Comparison of ENCODE assay signal across 9 mouse cellular contexts in genomic region chr19:12796328-12796931, GRCm38 (mm10). TPM values are rescaled to one million over a fixed set of nuclear protein-coding genes. Genes with fewer than 3 reads are reported as not detected.
A peak's percentile ranks its signal among the peaks of the same experiment; 100 is the strongest.
DNase-seq lines count a peak whose midpoint lies in the region; ATAC-seq and TF ChIP-seq lines count a peak whose summit lies in the region.
"Had no signal": no experiment of that assay in that cellular context is flagged by ENCODE, and none has a peak within 500 bp of the region (broad histone marks: within the 10 kb centered on the region; RNA-seq: fewer than 3 reads in every experiment).

No protein-coding gene starts in this region.

- peak overlapping the region; percentile 71 for H3K4me2 ChIP-seq in embryonic facial prominence, embryonic 13.5 days
- H3K4me2 ChIP-seq in midbrain, embryonic 15.5 days: peak overlapping the region; percentile 76

- WGBS in embryonic facial prominence, embryonic 13.5 days: under 1% methylated on average over 29 of the region's 29 CpGs
- WGBS in midbrain, embryonic 15.5 days: under 1% methylated on average over 29 of the region's 29 CpGs

- no peaks in the 10 kb centered on the region for H3K9me3 ChIP-seq in embryonic facial prominence, embryonic 13.5 days
- H3K9me3 ChIP-seq in midbrain, embryonic 15.5 days: no peaks in the 10 kb centered on the region

- TF ChIP-seq CTCF in C2C12 (IDR thresholded peaks at IDR 0.05; ENCODE audit: control insufficient read depth, insufficient read depth, insufficient read length): no peak

- DNase-seq in MEL-GATA-1-ER (ENCODE audit: extremely low read depth, low read depth) (peak; percentile 97), liver (peak; percentile 83)
- DNase-seq in heart, postnatal 25 days (ENCODE audit: low spot score): peak; percentile 34
- DNase-seq in splenic B cell, adult 2 months (ENCODE audit: low read depth, low spot score): peak; percentile 91
- DNase-seq in cerebellum, adult 11-12 months: no peak

- peak overlapping the region; percentile 62 for H3K4me3 ChIP-seq in C2C12 (ENCODE audit: insufficient read depth, poor library complexity, severe bottlenecking)
- H3K4me3 ChIP-seq in embryonic facial prominence, embryonic 13.5 days: peak overlapping the region; percentile 90
- H3K4me3 ChIP-seq in midbrain, embryonic 15.5 days: peak overlapping the region; percentile 98

- no peaks in the 10 kb centered on the region for H3K27me3 ChIP-seq in C2C12 (ENCODE audit: control insufficient read depth, insufficient read depth, insufficient read length)
- H3K27me3 ChIP-seq in embryonic facial prominence, embryonic 13.5 days: no peaks in the 10 kb centered on the region
- no peaks in the 10 kb centered on the region for H3K27me3 ChIP-seq in midbrain, embryonic 15.5 days (replicated peaks)
- H3K27me3 ChIP-seq in splenic B cell, adult 2 months (ENCODE audit: control insufficient read depth, insufficient read depth, low read length, poor library complexity, severe bottlenecking): no peaks in the 10 kb centered on the region

- peaks cover 31% of the 10 kb centered on the region for H3K79me3 ChIP-seq in C2C12 (ENCODE audit: low read depth)

- peaks cover 7% of the 10 kb centered on the region for H3K4me1 ChIP-seq in embryonic facial prominence, embryonic 13.5 days
- peaks cover 24% of the 10 kb centered on the region for H3K4me1 ChIP-seq in midbrain, embryonic 15.5 days

- peak overlapping the region; percentile 90 for H3K9ac ChIP-seq in embryonic facial prominence, embryonic 13.5 days
- H3K9ac ChIP-seq in midbrain, embryonic 15.5 days: peak overlapping the region; percentile 50

- intact Hi-C loops in heart, postnatal 25 days (cut with DNase I): loop anchor here (5.0 to 10.0 kb wide), 4 partner anchors 204 to 882 kb away; partner anchors contain the start of gene Patl1

- ATAC-seq in embryonic facial prominence, embryonic 13.5 days (ENCODE audit: insufficient number of reproducible peaks, insufficient read depth, low FRiP score, low TSS enrichment, low read depth): peak; percentile 20
- no peak for ATAC-seq in midbrain, embryonic 15.5 days (replicated peaks)

- H3ac ChIP-seq in C2C12 (ENCODE audit: control insufficient read depth, insufficient read length, low read depth): peak overlapping the region; percentile 75

- peak overlapping the region; percentile 100 for H3K27ac ChIP-seq in embryonic facial prominence, embryonic 13.5 days
- peak overlapping the region; percentile 99 for H3K27ac ChIP-seq in midbrain, embryonic 15.5 days

- peaks cover 37% of the 10 kb centered on the region for H3K79me2 ChIP-seq in C2C12 (ENCODE audit: control insufficient read depth, insufficient read depth)

- H3K36me3 ChIP-seq in C2C12 (ENCODE audit: control insufficient read depth, insufficient read depth): peaks cover 22% of the 10 kb centered on the region
- no peaks in the 10 kb centered on the region for H3K36me3 ChIP-seq in embryonic facial prominence, embryonic 13.5 days
- no peaks in the 10 kb centered on the region for H3K36me3 ChIP-seq in midbrain, embryonic 15.5 days (replicated peaks)
- no peaks in the 10 kb centered on the region for H3K36me3 ChIP-seq in splenic B cell, adult 2 months (ENCODE audit: control insufficient read depth, insufficient read depth, low read length, poor library complexity, severe bottlenecking)

TF ChIP-seq in C2C12, 6 proteins besides CTCF, POLR2A, EP300 and RAD21:
- TF ChIP-seq CEBPB (IDR thresholded peaks at IDR 0.05; ENCODE audit: low read depth) (no peak), MAX (IDR thresholded peaks at IDR 0.05) (peak; percentile 76), FOSL1 (IDR thresholded peaks at IDR 0.05; ENCODE audit: insufficient read depth, low read length, poor library complexity, severe bottlenecking) (peak; percentile 2)
TF ChIP-seq in C2C12: peak in this region for 2.

RNA-seq across cellular contexts. Expression of gene Lpxn, which starts 0.4 kb away (rescaled TPM):
- 0.11 TPM for polyA plus RNA-seq in C2C12 (2012; fragmentation: generic; extraction: Trizol)
- 1.2 and 2.3 TPM in 2 replicates for polyA plus RNA-seq in embryonic facial prominence, embryonic 13.5 days (2015; fragmentation: Nextera tagmentation; extraction: Ambion mirVana)
- total RNA-seq in heart, postnatal 25 days (2021): 1 to 10 TPM in 1 of 2 experiments, under 1 TPM in 1; 0.88 to 1.1 TPM
- polyA plus RNA-seq in midbrain, embryonic 15.5 days (2015; fragmentation: Nextera tagmentation; extraction: Ambion mirVana): 1.0 TPM in 2 replicates

RNA-seq across cellular contexts. Expression of gene Zfp91, which starts 0.5 kb away (rescaled TPM):
- polyA plus RNA-seq in C2C12 (2012; fragmentation: generic; extraction: Trizol): 25.0 TPM
- 14.9 and 16.8 TPM in 2 replicates for polyA plus RNA-seq in embryonic facial prominence, embryonic 13.5 days (2015; fragmentation: Nextera tagmentation; extraction: Ambion mirVana)
- total RNA-seq in heart, postnatal 25 days (2021): 10 to 100 TPM; 76.2 to 77.0 TPM
- polyA plus RNA-seq in midbrain, embryonic 15.5 days (2015; fragmentation: Nextera tagmentation; extraction: Ambion mirVana): 13.5 and 13.8 TPM in 2 replicates

RNA-seq across cellular contexts. Expression of gene Cntf, which starts 31.0 kb away (rescaled TPM):
- polyA plus RNA-seq in C2C12 (2012; fragmentation: generic; extraction: Trizol): 1.4 TPM
- 1.4 and 1.9 TPM in 2 replicates for polyA plus RNA-seq in embryonic facial prominence, embryonic 13.5 days (2015; fragmentation: Nextera tagmentation; extraction: Ambion mirVana)
- 1 to 10 TPM; 2.0 to 2.4 TPM for total RNA-seq in heart, postnatal 25 days (2021)
- 1.1 and 1.4 TPM in 2 replicates for polyA plus RNA-seq in midbrain, embryonic 15.5 days (2015; fragmentation: Nextera tagmentation; extraction: Ambion mirVana)

RNA-seq across cellular contexts. Expression of gene Gm5244, which starts 50.1 kb away (rescaled TPM):
- polyA plus RNA-seq in C2C12 (2012; fragmentation: generic; extraction: Trizol): not detected
- not detected in 2 replicates for polyA plus RNA-seq in embryonic facial prominence, embryonic 13.5 days (2015; fragmentation: Nextera tagmentation; extraction: Ambion mirVana)
- not detected for total RNA-seq in heart, postnatal 25 days (2021)
- not detected in 2 replicates for polyA plus RNA-seq in midbrain, embryonic 15.5 days (2015; fragmentation: Nextera tagmentation; extraction: Ambion mirVana)
- total RNA-seq: heart, adult 18-20 months had no signal
